ENCODE assay signal across 7 mouse cellular contexts in the genomic region with DNA sequence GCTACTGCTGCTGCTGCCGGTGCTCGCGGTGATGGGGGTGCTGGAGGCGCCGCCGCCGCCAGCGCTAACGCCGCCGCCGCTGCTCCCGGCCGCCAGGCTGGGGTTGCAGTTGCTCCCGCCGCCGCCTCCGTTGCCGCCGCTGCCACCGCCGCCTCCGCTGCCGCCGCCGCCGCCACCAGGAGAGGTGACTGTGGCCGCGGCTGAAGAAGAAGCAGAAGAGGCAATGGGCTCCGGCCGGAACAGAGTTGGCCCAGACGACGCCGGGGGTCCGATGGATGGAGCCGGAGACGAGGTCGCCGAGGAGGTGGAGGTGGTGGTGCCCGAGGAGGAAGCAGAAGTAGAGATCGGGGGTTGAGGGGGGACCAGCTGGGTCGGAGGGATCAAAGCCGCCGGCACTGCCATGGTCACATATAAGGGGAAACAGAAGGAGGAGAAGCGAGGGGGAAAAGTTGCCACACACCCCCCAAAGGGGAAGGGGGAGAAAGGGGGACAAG. TPM values are rescaled to one million over a fixed set of nuclear protein-coding genes. Genes with fewer than 3 reads are reported as not detected.
DNase-seq lines count a peak whose midpoint lies in the region; ATAC-seq and TF ChIP-seq lines count a peak whose summit lies in the region.

No protein-coding gene starts in this region.

- TF ChIP-seq EP300 in liver, embryonic 14.5 days (IDR thresholded peaks at IDR 0.05; ENCODE audit: low read depth), result no peak

- no peak for TF ChIP-seq POLR2A in myocyte (IDR thresholded peaks at IDR 0.05; ENCODE audit: insufficient read length, low read depth)
- no peak for TF ChIP-seq POLR2A in testis, adult 2 months (IDR thresholded peaks at IDR 0.05; ENCODE audit: control insufficient read depth, low read depth, low read length)

- no peaks in the 10 kb centered on the region for H3K79me2 ChIP-seq in myocyte (ENCODE audit: control insufficient read depth, insufficient read depth)

- no peak for TF ChIP-seq CTCF in liver, embryonic 14.5 days (IDR thresholded peaks at IDR 0.05; ENCODE audit: low read depth)
- no peak for TF ChIP-seq CTCF in testis, adult 2 months (IDR thresholded peaks at IDR 0.05; ENCODE audit: control insufficient read depth, insufficient read depth, insufficient replicate concordance, low read depth, low read length)

- DNase-seq in adrenal gland, adult 18-20 months (ENCODE audit: low spot score in 2 of 2), result peak; percentile 40 to 47
- peak; percentile 69 to 71 for DNase-seq in cerebellum, postnatal 14 days
- peak; percentile 27 for DNase-seq in gastrocnemius, postnatal 14 days
- peak; percentile 81 for DNase-seq in intestine, embryonic 14.5 days (ENCODE audit: low spot score)
- no peak for DNase-seq in liver, embryonic 14.5 days (ENCODE audit: low read depth in 3 of 3, low spot score in 3 of 3)

- H3ac ChIP-seq in myocyte (ENCODE audit: control insufficient read depth, insufficient read length), result no peak overlapping the region

- 0 out of 2 replicates have a peak, but pooled peaks cover 4% of the 10 kb centered on the region for H3K4me1 ChIP-seq in intestine, embryonic 14.5 days (replicated peaks; ENCODE audit: control insufficient read depth, insufficient read depth, low read length)
- no peaks in the 10 kb centered on the region; a peak in 1 of 4 replicates for H3K4me1 ChIP-seq in liver, embryonic 14.5 days (replicated peaks; ENCODE audit: control insufficient read depth in 2 of 2, insufficient read depth in 2 of 2, low read length in 1 of 2)
- peaks cover 3% of the 10 kb centered on the region for H3K4me1 ChIP-seq in testis, adult 2 months (ENCODE audit: control insufficient read depth, insufficient read depth, low read length)

- H3K4me3 ChIP-seq in intestine, embryonic 14.5 days (ENCODE audit: low read depth, low read length), result peak overlapping the region; percentile 63
- peak overlapping the region; percentile 46 to 52 for H3K4me3 ChIP-seq in liver, embryonic 14.5 days (ENCODE audit: insufficient read depth in 1 of 2, low read depth in 2 of 2, low read length in 2 of 2)
- H3K4me3 ChIP-seq in myocyte, result no peak overlapping the region
- peak overlapping the region; percentile 75 for H3K4me3 ChIP-seq in testis, adult 2 months (ENCODE audit: control insufficient read depth, low read depth, low read length)

- peak overlapping the region; percentile 90 for H3K4me2 ChIP-seq in intestine, embryonic 14.5 days (ENCODE audit: low read length)
- H3K4me2 ChIP-seq in liver, embryonic 14.5 days (ENCODE audit: low read depth), result peak overlapping the region; percentile 67
- peak overlapping the region; percentile 42 for H3K4me2 ChIP-seq in myocyte (ENCODE audit: low read depth)

- intact Hi-C loops in gastrocnemius, postnatal 14 days (cut with DNase I; ENCODE audit: low total_unique reads), result no loop called here

- no peaks in the 10 kb centered on the region for H3K36me3 ChIP-seq in intestine, embryonic 14.5 days (ENCODE audit: control insufficient read depth, insufficient read depth, low read length)
- no peaks in the 10 kb centered on the region for H3K36me3 ChIP-seq in liver, embryonic 14.5 days (replicated peaks; ENCODE audit: control insufficient read depth, insufficient read depth, low read depth)
- H3K36me3 ChIP-seq in myocyte (ENCODE audit: control insufficient read depth, insufficient read depth), result no peaks in the 10 kb centered on the region
- H3K36me3 ChIP-seq in testis, adult 2 months (ENCODE audit: control insufficient read depth, insufficient read depth, low read length), result no peaks in the 10 kb centered on the region

- WGBS in intestine, embryonic 14.5 days, result under 1% methylated on average over 45 of the region's 45 CpGs
- under 1% methylated on average over 45 of the region's 45 CpGs for WGBS in liver, embryonic 14.5 days (ENCODE audit: insufficient replicate concordance)

- peak; percentile 37 for ATAC-seq in intestine, embryonic 14.5 days (replicated peaks; ENCODE audit: low FRiP score, low TSS enrichment, low read depth)
- ATAC-seq in liver, embryonic 14.5 days (ENCODE audit: insufficient read depth), result peak; percentile 9; the same call in 1 of the 2 replicates

- H3K27ac ChIP-seq in intestine, embryonic 14.5 days (ENCODE audit: low read depth), result no peak overlapping the region
- H3K27ac ChIP-seq in liver, embryonic 14.5 days, result no peak overlapping the region
- no peak overlapping the region for H3K27ac ChIP-seq in testis, adult 2 months (ENCODE audit: control insufficient read depth, insufficient read depth, low read depth, low read length)

- H3K9ac ChIP-seq in intestine, embryonic 14.5 days (ENCODE audit: low read length), result peak overlapping the region; percentile 54
- H3K9ac ChIP-seq in liver, embryonic 14.5 days (replicated peaks), result no peak overlapping the region; the same call in 1 of the 2 replicates

- H3K27me3 ChIP-seq in intestine, embryonic 14.5 days (replicated peaks; ENCODE audit: control insufficient read depth, insufficient read depth, low read length), result 0 out of 2 replicates have a peak, but pooled peaks cover 21% of the 10 kb centered on the region
- peaks cover 19% of the 10 kb centered on the region for H3K27me3 ChIP-seq in liver, embryonic 14.5 days (ENCODE audit: control insufficient read depth, insufficient read depth, low read length)
- peaks cover 8% of the 10 kb centered on the region for H3K27me3 ChIP-seq in myocyte (ENCODE audit: control insufficient read depth, insufficient read depth, insufficient read length)
- H3K27me3 ChIP-seq in testis, adult 2 months (ENCODE audit: control insufficient read depth, insufficient read depth, low read length), result no peaks in the 10 kb centered on the region

- H3K9me3 ChIP-seq in intestine, embryonic 14.5 days (ENCODE audit: control insufficient read depth, low read length), result no peaks in the 10 kb centered on the region
- no peaks in the 10 kb centered on the region for H3K9me3 ChIP-seq in liver, embryonic 14.5 days (ENCODE audit: control insufficient read depth, low read length)

TF ChIP-seq in myocyte, 11 proteins besides CTCF, POLR2A, EP300 and RAD21:
- TF ChIP-seq MAX (IDR thresholded peaks at IDR 0.05; ENCODE audit: low read depth) (no peak), USF1 (IDR thresholded peaks at IDR 0.05; ENCODE audit: low read depth) (no peak)

RNA-seq across cellular contexts. Expression of a gene that starts 0.6 kb away (rescaled TPM):
- total RNA-seq in adrenal gland, adult 18-20 months (2021), result 1 to 10 TPM; 2.5 to 3.0 TPM
- total RNA-seq in gastrocnemius, postnatal 14 days (2021), result 1 to 10 TPM; 6.5 to 6.9 TPM
- polyA plus RNA-seq in intestine, embryonic 14.5 days (2014; fragmentation: Nextera tagmentation; extraction: Ambion mirVana), result 3.2 and 4.0 TPM in 2 replicates
- 0.11 and 0.17 TPM in 2 replicates for polyA plus RNA-seq in liver, embryonic 14.5 days (2012; rRNA removed)
- polyA plus RNA-seq in liver, embryonic 14.5 days (2014; fragmentation: Nextera tagmentation; extraction: Ambion mirVana), result 0.20 and 0.29 TPM in 2 replicates
- polyA plus RNA-seq in myocyte (2012; fragmentation: generic; extraction: Trizol), result not detected
- 0.31 and 0.48 TPM in 2 replicates for polyA plus RNA-seq in testis, adult 2 months (2012; rRNA removed)

Comparison
In these comparisons a context has a peak if more than half of its experiments do, and no peak if none do; other contexts are left out.
1. DNase-seq: peak in adrenal gland, adult 18-20 months (2 of 2), cerebellum, postnatal 14 days (2 of 2), gastrocnemius, postnatal 14 days (single experiment) and intestine, embryonic 14.5 days (single experiment); none in liver, embryonic 14.5 days (0 of 3).
2. Peak in every context shown above with its lines, with median percentiles within 50 percentile points of each other: H3K4me2 ChIP-seq.